Mouse (Mus musculus): ENCODE results near the gene Sumo1.

The Sumo1 gene

GRCm38 (mm10) chr1:59550227-59550626, 120.4 kb downstream of the Sumo1 start:
- DNase-seq (ENCODE audit: low read depth, low spot score), result no peak

DNA sequence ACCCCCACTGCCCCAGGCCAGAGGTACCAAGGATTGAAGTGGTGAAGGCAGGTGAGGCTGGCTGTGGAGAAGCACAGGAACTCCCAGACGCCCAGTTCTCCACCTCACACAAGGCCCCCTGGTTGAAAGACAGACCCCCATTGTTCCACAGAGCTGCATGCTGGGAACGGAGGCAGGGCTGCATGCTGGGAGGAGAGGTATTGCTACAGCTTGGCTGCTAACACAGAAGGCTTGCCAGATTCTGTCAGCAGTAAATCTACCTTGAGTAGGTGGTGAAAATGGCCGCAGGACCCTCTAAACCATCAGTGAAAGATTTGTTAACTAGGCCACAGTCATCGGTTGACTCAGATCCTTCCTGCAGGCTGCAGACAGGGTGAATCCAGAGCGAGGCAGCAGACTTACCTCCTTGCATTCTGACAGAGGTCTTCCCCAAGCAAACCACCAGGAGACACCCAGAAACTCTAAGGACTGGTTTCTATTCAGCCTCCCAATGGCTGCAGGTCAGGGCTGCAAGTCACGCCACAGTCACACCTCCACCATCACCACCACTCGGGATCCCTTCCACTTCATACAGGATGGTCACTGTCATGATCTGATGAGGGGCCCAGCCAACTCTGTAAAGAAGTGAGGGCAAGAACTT, 121.5 kb downstream of the Sumo1 start:
- peak; percentile 66 for DNase-seq (ENCODE audit: low read depth, low spot score)

- DNase-seq (ENCODE audit: low read depth, low spot score), result no peak
These were observed 122.1 kb downstream of the Sumo1 start for GRCm38 (mm10) chr1:59548486-59548885.

GRCm38 (mm10) chr1:59543911-59544310, 126.7 kb downstream of the Sumo1 start:
- no peak for DNase-seq (ENCODE audit: low read depth, low spot score)

DNA sequence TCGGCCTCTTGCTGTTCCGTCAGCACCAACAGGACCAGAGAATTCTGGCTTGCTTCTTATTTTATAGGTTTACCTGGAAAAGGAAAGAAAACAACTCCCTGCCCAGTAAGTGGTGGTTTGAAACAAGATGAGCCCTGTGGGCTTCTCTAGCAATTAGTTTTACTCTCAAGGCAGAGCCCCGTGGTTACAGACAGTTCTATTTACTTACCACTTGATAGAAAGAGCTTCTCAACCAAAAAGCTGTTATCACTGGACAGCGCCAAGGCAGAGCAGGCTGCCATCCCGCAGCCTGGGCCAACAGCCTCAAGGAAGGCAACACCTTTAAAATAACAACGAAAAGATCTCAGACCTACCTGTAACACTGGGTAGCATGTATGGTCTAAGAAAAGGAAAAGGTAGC, 128.4 kb downstream of the Sumo1 start:
- no peak for DNase-seq (ENCODE audit: low read depth, low spot score)

DNA sequence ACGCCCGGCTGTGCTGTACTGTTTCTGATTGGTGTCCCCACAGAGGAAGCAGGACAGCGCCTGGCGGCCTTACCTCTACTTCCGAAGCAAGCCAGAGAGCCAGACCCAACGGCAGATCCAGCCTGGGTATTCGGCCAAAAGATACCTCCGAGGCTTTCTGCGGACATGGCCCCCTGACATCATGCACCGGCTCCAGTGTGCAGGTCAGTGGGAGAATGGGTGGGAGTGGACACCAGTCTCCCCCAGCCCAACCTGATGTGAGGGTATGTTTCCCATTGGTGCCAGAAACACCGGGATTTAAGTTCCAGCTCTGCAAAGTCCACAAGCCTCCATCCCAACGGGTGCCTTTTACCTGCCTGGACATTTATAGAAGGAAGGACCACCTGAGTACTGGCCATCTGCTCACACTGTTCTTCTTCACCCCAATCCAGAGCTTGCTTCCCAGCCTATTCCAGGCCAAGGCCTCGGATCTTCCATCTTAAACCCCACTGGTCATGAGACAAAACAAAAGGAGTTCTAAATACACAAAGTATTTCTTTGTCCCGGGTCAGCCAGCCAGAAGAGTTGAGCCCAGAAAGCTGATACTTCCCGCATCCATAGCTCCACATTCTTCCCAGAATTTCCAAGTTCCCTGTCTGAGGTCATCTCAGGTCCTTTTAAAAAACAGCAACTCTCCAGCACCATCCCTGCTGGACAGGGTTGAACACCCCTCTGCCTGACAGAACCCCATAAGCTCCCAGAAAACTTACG, 129.2 kb downstream of the Sumo1 start:
- no peak for DNase-seq (ENCODE audit: low read depth, low spot score)

DNA sequence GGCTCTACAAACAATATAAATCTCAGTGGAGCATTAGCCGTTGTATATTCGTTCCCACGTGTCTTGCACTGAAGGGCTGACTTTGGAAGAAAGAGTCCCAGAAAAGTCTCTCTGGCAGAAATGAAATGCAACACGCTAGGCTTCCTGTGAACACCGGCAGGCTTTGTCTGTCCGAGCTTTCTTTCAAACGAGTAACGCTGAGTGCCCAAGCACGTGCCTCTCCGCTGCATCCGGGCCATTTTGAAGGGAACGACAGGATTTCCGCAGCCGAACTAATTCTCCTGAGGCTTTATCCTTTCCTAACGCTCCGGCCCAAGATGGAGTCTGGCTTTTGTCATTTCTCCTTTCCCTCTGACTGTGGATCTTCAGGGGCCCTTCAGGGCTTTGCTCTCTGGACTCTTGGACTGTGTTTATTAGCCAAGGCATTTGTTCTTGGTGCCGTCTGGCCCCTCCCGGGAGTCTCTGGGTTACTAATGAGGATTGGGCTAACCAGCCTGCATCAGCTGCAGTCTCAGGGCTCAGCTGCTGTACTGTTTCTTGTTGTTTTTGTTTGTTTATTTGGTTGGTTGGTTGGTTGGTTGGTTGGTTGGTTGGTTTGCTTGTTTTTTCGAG, 130.0 kb downstream of the Sumo1 start:
- no peak for DNase-seq (ENCODE audit: low read depth, low spot score)

DNA sequence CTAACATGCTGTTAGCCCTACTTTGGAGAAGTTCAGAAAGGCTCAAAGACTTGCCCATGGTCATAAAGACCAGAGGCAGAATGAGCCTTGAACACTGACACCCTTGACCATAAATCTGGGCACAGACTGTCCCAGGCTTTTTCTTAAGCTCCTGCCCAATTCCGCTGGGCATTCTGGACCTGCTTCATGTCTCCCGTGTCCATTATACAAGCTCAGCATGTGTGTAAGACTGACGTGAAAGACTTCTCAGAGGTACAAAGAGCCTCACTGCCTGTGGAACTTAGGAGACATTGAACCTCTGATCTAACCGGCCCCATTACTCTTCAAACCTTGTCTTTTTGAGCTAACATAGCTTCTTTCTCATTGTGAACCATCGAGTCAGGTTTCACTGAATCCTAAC, 132.3 kb downstream of the Sumo1 start:
- DNase-seq (ENCODE audit: low read depth, low spot score), result no peak
